Mouse (Mus musculus) neural tube, embryonic 13.5 days (tissue): Measurements from ENCODE around the gene Pcnx2. TPM values are rescaled to one million over a fixed set of nuclear protein-coding genes. Genes with fewer than 3 reads are reported as not detected.

Source experiments
- ATAC-seq: fragments of 200-750 bp; cut with Nextera tagmentation; 2 replicates; pipeline ENCODE4 v1.8.0; 2017; ENCODE audit warnings: low read depth, mild to moderate bottlenecking, moderate TSS enrichment, moderate library complexity
- H3K27ac ChIP-seq: fragments of 300-500 bp; sonication (generic); replicated peaks from 2 replicates; pipeline ENCODE4 v1.5.1; 2015; ENCODE audit warnings: moderate library complexity, mild to moderate bottlenecking, inconsistent platforms
- H3K27me3 ChIP-seq: fragments of 300-500 bp; sonication (generic); 2 replicates; pipeline ENCODE4 v1.6.1; 2015; ENCODE audit warnings: mild to moderate bottlenecking, inconsistent platforms
- H3K36me3 ChIP-seq: fragments of 300-500 bp; sonication (generic); 2 replicates; pipeline ENCODE4 v1.6.1; 2015; ENCODE audit warnings: mild to moderate bottlenecking, inconsistent platforms
- H3K4me1 ChIP-seq: fragments of 300-500 bp; sonication (generic); replicated peaks from 2 replicates; pipeline ENCODE4 v1.6.1; 2015; ENCODE audit warnings: inconsistent platforms
- H3K4me2 ChIP-seq: fragments of 300-500 bp; sonication (generic); 2 replicates; pipeline ENCODE4 v1.6.1; 2015; ENCODE audit warnings: inconsistent platforms, mild to moderate bottlenecking, moderate library complexity
- H3K4me3 ChIP-seq: fragments of 300-500 bp; sonication (generic); 2 replicates; pipeline ENCODE4 v1.5.1; 2015; ENCODE audit warnings: mild to moderate bottlenecking, inconsistent platforms
- H3K9ac ChIP-seq: fragments of 300-500 bp; sonication (generic); 2 replicates; pipeline ENCODE4 v1.6.1; 2015; ENCODE audit warnings: moderate library complexity, mild to moderate bottlenecking, inconsistent platforms
- H3K9me3 ChIP-seq: fragments of 300-500 bp; sonication (generic); 2 replicates; pipeline ENCODE4 v1.6.1; 2016; ENCODE audit warnings: inconsistent platforms
- WGBS: fragments of 180-500 bp; shearing (Covaris S2); methylation state at CpG from one replicate; pipeline ENCODE4 v1.1.7; 2015; 5-methylcytosine and 5-hydroxymethylcytosine counted together
- polyA plus RNA-seq: library from polyadenylated mRNA; unstranded; fragments of >200 nt; fragmentation: Nextera tagmentation; extraction: Ambion mirVana; gene quantifications from 2 replicates; pipeline ENCODE4 v1.2.1, GENCODE M21; 2015

Gene Pcnx2
- polyA plus RNA-seq, 1 experiment from 2014 or later, result 2.8 TPM

- H3K4me2 ChIP-seq, result no peak overlapping the region
- H3K27ac ChIP-seq, result no peak overlapping the region
- peaks cover 16% of the 10 kb centered on the region for H3K4me1 ChIP-seq
- ATAC-seq, result no peak
- no peaks in the 10 kb centered on the region for H3K9me3 ChIP-seq
- WGBS, result 69% methylated on average over 5 of the region's 5 CpGs
- no peak overlapping the region for H3K9ac ChIP-seq
- no peak overlapping the region for H3K4me3 ChIP-seq
- no peaks in the 10 kb centered on the region for H3K36me3 ChIP-seq
- peaks cover 57% of the 10 kb centered on the region for H3K27me3 ChIP-seq
Measured at GRCm38 (mm10) chr8:125853300-125853699, 44.8 kb downstream of the Pcnx2 start.

DNA sequence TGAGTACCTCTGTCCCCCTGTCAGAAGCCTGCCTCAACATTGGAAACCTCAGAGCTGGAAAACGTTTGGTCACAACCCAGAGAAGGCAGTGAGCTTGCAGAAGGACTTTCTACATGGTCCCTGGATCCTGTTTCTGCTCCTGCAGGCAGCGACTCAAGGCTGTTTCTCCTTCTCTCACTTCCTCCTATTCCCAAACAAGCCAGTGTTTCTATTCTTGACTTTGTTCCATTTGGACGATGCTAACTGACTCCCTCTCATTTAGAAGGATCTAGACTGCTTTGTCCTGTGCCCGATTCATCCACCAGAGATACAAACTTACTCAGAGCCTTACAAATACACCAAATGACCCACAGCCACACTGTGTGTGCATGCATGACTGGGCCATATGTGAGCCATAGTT, 48.9 kb downstream of the Pcnx2 start:
- no peak overlapping the region for H3K27ac ChIP-seq
- no peaks in the 10 kb centered on the region for H3K36me3 ChIP-seq
- no peak for ATAC-seq
- 71% methylated on average over 4 of the region's 4 CpGs for WGBS
- no peak overlapping the region for H3K9ac ChIP-seq
- H3K4me3 ChIP-seq, result no peak overlapping the region
- peaks cover 36% of the 10 kb centered on the region for H3K4me1 ChIP-seq
- no peaks in the 10 kb centered on the region for H3K9me3 ChIP-seq
- peaks cover 53% of the 10 kb centered on the region for H3K27me3 ChIP-seq
- H3K4me2 ChIP-seq, result no peak overlapping the region

GRCm38 (mm10) chr8:125847842-125848241, 50.3 kb downstream of the Pcnx2 start:
- Histone ChIP-seq H3K27ac (peak overlapping the region; percentile 69), H3K4me2 (no peak overlapping the region), H3K36me3 (no peaks in the 10 kb centered on the region), H3K4me3 (no peak overlapping the region), H3K27me3 (peaks cover 40% of the 10 kb centered on the region), H3K9ac (no peak overlapping the region), H3K9me3 (no peaks in the 10 kb centered on the region), H3K4me1 (peaks cover 49% of the 10 kb centered on the region)
- 11% methylated on average over 12 of the region's 12 CpGs for WGBS
- peak; percentile 70 for ATAC-seq

DNA sequence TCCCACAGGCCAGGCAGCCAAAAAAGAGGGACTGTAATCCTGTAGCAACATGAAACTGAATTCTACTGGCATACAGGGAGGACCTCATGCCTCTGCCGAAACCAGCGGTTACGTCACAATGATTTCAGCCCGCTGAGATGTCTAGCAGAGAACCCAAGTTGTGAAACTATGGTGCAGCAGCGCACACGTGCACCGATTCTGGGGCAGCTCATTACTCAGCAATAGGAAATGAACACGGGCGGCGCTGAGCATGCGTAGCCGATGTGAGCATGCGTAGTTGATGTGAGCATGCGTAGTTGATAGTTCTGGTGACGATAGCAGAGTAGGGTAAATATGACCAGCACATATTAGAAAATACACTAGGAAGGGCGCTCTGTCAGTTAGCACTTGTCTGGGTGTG, 52.8 kb downstream of the Pcnx2 start:
- no peak overlapping the region for H3K4me3 ChIP-seq
- WGBS, result 95% methylated on average over 16 of the region's 16 CpGs
- no peak overlapping the region for H3K27ac ChIP-seq
- peaks cover 33% of the 10 kb centered on the region for H3K27me3 ChIP-seq
- no peak for ATAC-seq
- no peak overlapping the region for H3K9ac ChIP-seq
- no peaks in the 10 kb centered on the region for H3K36me3 ChIP-seq
- H3K4me1 ChIP-seq, result peaks cover 57% of the 10 kb centered on the region
- no peak overlapping the region for H3K4me2 ChIP-seq
- no peaks in the 10 kb centered on the region for H3K9me3 ChIP-seq

- Histone ChIP-seq H3K4me2 (peak overlapping the region; percentile 24; the same call in 1 of the 2 replicates), H3K27me3 (peaks cover 44% of the 10 kb centered on the region), H3K27ac (peak overlapping the region; percentile 61), H3K9me3 (no peaks in the 10 kb centered on the region), H3K9ac (no peak overlapping the region), H3K36me3 (no peaks in the 10 kb centered on the region), H3K4me3 (no peak overlapping the region), H3K4me1 (peaks cover 52% of the 10 kb centered on the region)
- 14% methylated on average over 15 of the region's 15 CpGs for WGBS
- ATAC-seq, result peak; percentile 68
Measured at GRCm38 (mm10) chr8:125843122-125843836, 54.8 kb downstream of the Pcnx2 start.

GRCm38 (mm10) chr8:125842158-125842557, 56.0 kb downstream of the Pcnx2 start:
- WGBS, result 64% methylated on average over 7 of the region's 7 CpGs
- no peaks in the 10 kb centered on the region for H3K9me3 ChIP-seq
- no peak overlapping the region for H3K4me3 ChIP-seq
- H3K4me2 ChIP-seq, result no peak overlapping the region
- 0 out of 2 replicates have a peak overlapping the region, but pooled peaks have one; percentile 31 for H3K9ac ChIP-seq
- H3K4me1 ChIP-seq, result peaks cover 41% of the 10 kb centered on the region
- no peak for ATAC-seq
- H3K27me3 ChIP-seq, result peaks cover 53% of the 10 kb centered on the region
- 0 out of 2 replicates have a peak overlapping the region, but pooled peaks have one; percentile 28 for H3K27ac ChIP-seq
- peaks cover 4% of the 10 kb centered on the region; the same call in 1 of the 2 replicates for H3K36me3 ChIP-seq

- WGBS, result 39% methylated on average over 2 of the region's 2 CpGs
- H3K27ac ChIP-seq, result no peak overlapping the region
- 0 out of 2 replicates have a peak, but pooled peaks cover 4% of the 10 kb centered on the region for H3K36me3 ChIP-seq
- H3K9me3 ChIP-seq, result no peaks in the 10 kb centered on the region
- H3K9ac ChIP-seq, result no peak overlapping the region
- peaks cover 29% of the 10 kb centered on the region for H3K4me1 ChIP-seq
- no peak for ATAC-seq
- H3K4me3 ChIP-seq, result no peak overlapping the region
- H3K4me2 ChIP-seq, result no peak overlapping the region
- peaks cover 7% of the 10 kb centered on the region for H3K27me3 ChIP-seq
Measured at GRCm38 (mm10) chr8:125824688-125825087, 73.4 kb downstream of the Pcnx2 start.

GRCm38 (mm10) chr8:125823719-125824118, 74.4 kb downstream of the Pcnx2 start:
- Histone ChIP-seq H3K4me2 (no peak overlapping the region), H3K9ac (peak overlapping the region; percentile 23; the same call in 1 of the 2 replicates), H3K4me3 (no peak overlapping the region), H3K4me1 (peaks cover 29% of the 10 kb centered on the region), H3K36me3 (0 out of 2 replicates have a peak, but pooled peaks cover 4% of the 10 kb centered on the region), H3K27ac (no peak overlapping the region), H3K9me3 (no peaks in the 10 kb centered on the region), H3K27me3 (peaks cover 7% of the 10 kb centered on the region)
- WGBS, result 66% methylated on average over 12 of the region's 12 CpGs
- ATAC-seq, result no peak

GRCm38 (mm10) chr8:125822065-125822464, 76.1 kb downstream of the Pcnx2 start:
- Histone ChIP-seq H3K27me3 (peaks cover 7% of the 10 kb centered on the region), H3K9me3 (no peaks in the 10 kb centered on the region), H3K27ac (peak overlapping the region; percentile 63), H3K9ac (no peak overlapping the region), H3K4me2 (no peak overlapping the region), H3K4me3 (no peak overlapping the region), H3K4me1 (peaks cover 29% of the 10 kb centered on the region), H3K36me3 (0 out of 2 replicates have a peak, but pooled peaks cover 4% of the 10 kb centered on the region)
- ATAC-seq, result 0 out of 2 replicates have a peak, but pooled peaks have one; percentile 48
- 41% methylated on average over 14 of the region's 14 CpGs for WGBS

DNA sequence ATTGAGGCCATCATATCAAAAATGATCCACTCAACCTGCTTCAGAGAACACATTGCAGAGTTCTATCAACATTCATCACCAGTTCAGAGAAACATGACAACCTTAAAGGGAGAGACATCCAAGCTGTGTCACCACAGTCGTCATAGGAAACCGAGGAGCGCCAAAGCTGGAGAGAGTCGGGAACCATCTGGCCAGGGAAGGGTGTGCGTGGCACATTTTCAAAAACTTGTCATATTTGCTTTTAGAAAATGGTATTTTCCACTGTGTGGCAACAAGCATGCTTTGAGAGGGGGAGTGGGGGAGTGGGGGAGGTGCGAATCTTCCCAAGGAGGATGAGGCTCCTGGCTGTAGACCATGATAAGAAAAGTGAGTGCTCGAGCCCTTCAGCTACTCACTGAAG, 78.3 kb downstream of the Pcnx2 start:
- 84% methylated on average over 7 of the region's 7 CpGs for WGBS
- ATAC-seq, result no peak
- H3K27me3 ChIP-seq, result 0 out of 2 replicates have a peak, but pooled peaks cover 1% of the 10 kb centered on the region
- peaks cover 29% of the 10 kb centered on the region for H3K4me1 ChIP-seq
- H3K27ac ChIP-seq, result no peak overlapping the region
- H3K36me3 ChIP-seq, result peaks cover 13% of the 10 kb centered on the region
- no peak overlapping the region for H3K4me3 ChIP-seq
- H3K9me3 ChIP-seq, result peaks cover 4% of the 10 kb centered on the region; the same call in 1 of the 2 replicates
- no peak overlapping the region for H3K4me2 ChIP-seq
- H3K9ac ChIP-seq, result no peak overlapping the region

- H3K4me1 ChIP-seq, result peaks cover 28% of the 10 kb centered on the region
- no peaks in the 10 kb centered on the region for H3K27me3 ChIP-seq
- H3K4me2 ChIP-seq, result no peak overlapping the region
- H3K27ac ChIP-seq, result no peak overlapping the region
- H3K36me3 ChIP-seq, result peaks cover 23% of the 10 kb centered on the region
- 52% methylated on average over 9 of the region's 9 CpGs for WGBS
- no peak for ATAC-seq
- no peak overlapping the region for H3K9ac ChIP-seq
- peaks cover 4% of the 10 kb centered on the region; the same call in 1 of the 2 replicates for H3K9me3 ChIP-seq
- no peak overlapping the region for H3K4me3 ChIP-seq
Measured at GRCm38 (mm10) chr8:125818796-125819195, 79.3 kb downstream of the Pcnx2 start.

DNA sequence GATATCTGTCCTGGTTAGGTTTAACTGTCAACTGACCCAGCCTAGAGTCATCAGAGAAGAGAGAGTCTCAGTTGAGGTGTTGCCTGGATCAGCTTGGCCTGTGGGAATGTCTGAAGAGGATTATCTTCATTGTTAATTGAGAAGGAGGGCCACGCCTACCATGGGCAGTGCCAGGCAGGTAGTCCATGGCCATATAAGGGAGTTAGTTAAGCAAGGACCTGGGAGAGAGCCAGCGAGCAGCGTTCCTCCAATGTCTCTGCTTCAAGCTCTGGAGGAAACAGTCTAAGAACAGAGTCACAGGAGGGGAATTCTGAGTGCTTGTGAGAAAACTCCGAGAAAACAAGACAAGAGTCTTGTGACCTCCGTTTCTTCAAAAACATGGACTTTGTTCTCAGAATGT, 81.4 kb downstream of the Pcnx2 start:
- Histone ChIP-seq H3K27me3 (no peaks in the 10 kb centered on the region), H3K4me3 (no peak overlapping the region), H3K36me3 (peaks cover 33% of the 10 kb centered on the region), H3K4me1 (peaks cover 9% of the 10 kb centered on the region), H3K27ac (no peak overlapping the region), H3K9ac (no peak overlapping the region), H3K4me2 (no peak overlapping the region), H3K9me3 (peaks cover 4% of the 10 kb centered on the region; the same call in 1 of the 2 replicates)
- 84% methylated on average over 5 of the region's 5 CpGs for whole genome bisulfite sequencing
- ATAC-seq, result no peak
